Mouse (Mus musculus): Measurements from ENCODE around the gene Thumpd2.

Thumpd2 gene

DNA sequence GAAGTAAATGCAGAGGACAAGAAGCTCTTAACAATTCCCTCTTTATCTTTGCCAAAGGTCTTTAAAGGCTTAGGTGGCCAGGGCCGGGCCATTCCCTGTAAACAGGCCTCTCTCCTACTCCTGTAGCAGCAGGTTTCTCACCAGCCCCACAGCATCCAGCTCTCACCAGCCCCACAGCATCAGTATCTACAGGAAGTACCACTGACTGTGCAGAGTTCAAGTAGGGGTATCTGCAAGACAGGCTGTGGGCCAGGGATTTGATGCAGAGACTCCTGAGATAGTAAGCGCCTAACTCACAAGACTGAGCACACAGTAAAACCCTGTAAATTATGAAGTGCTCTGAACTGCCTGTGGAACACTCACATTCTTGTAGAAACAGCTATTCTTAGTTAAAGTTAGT is 31.9 kb downstream of the Thumpd2 start:
- in situ Hi-C loops (cut with MseI, MboI): no loop called here

- in situ Hi-C loops (cut with MseI, MboI): no loop called here
Measured at GRCm38 (mm10) chr17:81031830-81032442, 32.9 kb downstream of the Thumpd2 start.

DNA sequence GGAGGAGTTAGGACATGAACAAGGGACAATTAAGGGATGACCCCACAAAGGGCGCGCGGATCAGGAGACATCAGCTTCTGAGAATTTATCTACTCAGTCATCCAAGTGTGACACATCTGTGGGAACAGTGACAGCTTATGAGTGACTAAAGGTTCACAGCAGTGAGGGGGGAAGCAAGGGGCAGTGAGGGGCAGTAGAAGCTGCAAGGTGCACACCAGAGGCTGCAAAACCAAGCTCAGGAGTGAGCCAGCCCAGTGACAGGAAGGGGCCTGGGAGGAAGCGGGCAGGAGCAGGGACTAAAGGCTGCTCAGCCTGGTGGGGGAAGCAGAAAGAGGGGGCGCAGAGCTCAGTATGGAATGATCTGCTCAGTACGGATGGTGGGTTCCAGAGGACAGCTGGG is 37.6 kb downstream of the Thumpd2 start:
- in situ Hi-C loops (cut with MseI, MboI): no loop called here

DNA sequence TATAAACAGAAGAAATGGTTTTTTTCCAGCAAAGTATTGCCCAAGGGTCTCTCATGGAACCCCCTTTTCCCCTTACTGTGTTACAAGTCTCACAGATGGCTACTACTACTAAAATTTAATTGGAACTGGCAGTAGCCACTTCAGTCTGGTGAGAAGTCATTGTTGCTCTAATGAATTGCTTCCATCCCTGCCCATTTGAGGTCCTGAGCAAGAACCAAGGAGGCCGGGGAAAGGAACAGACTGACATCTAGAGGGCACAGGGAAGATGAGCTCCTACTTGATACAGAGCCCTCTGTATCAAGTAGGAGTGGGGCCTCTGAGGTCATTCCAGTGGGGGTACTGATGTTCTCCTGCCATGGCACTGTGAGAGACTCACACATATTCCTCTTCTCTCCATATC is 47.8 kb downstream of the Thumpd2 start:
- in situ Hi-C loops (cut with MseI, MboI): no loop called here

- in situ Hi-C loops (cut with MseI, MboI): no loop called here
Measured at GRCm38 (mm10) chr17:81015814-81016447, 49.0 kb downstream of the Thumpd2 start.

DNA sequence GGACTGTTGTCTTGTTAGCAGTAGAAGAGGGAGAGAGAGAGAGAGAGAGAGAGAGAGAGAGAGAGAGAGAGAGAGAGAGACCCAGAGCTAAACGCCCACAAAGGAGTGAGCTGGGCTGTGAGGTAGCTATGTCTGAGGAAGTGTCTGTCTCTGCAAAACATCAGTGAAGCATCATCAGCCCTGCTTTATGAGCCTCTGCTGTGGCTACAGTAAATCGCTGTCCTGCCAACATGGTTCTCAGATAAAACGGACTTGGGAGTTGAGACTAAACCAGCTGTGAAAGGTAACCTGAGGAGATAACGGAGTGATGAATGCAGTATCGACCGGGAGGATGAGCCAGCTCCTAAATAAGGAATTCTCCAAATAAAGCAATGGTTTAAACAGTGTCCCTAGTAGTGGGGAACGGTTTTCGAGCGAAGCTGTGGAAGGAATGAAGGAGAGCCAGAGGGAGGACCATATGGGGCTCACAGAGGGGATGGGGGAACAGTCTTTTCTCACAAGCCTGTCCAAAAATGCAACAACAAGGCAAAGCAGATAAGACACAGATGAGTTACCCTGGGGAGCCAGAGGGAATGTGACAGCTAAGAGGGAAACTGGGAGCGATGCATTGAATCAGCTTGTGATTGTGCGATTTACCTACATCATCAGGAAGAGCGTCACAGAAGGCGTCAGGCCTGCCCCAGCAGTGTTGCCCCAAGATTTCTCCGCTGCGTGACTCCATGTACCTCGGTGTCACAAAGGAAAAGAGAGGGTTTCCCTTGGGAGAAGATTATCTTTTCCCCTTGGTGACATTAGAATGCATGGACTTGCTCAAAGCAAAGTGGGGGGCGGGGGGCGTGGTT is 53.8 kb downstream of the Thumpd2 start:
- in situ Hi-C loops (cut with MseI, MboI): no loop called here

GRCm38 (mm10) chr17:81010199-81010598 is 54.7 kb downstream of the Thumpd2 start:
- in situ Hi-C loops (cut with MseI, MboI): no loop called here

- in situ Hi-C loops (cut with MseI, MboI): no loop called here
Measured at GRCm38 (mm10) chr17:81009112-81009511, 55.8 kb downstream of the Thumpd2 start.

DNA sequence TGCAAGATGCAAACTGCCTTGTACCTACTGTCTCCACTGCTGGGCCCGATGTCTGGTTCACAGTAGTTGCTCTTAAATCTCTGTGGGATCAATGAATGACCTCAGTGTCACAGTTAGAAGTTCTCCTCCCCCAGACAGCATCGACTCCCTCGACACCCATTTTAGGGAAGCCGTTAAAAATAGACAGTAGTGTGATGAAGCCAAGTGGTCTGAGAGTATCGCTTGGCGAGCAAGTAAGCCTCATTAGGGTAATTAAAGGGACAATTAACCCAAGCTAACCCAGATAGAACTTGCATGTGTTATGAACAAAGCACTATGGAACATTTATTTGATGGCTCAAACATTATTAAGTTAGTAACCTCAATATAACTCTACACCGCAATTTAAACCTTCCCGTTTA is 59.6 kb downstream of the Thumpd2 start:
- in situ Hi-C loops (cut with MseI, MboI): no loop called here

DNA sequence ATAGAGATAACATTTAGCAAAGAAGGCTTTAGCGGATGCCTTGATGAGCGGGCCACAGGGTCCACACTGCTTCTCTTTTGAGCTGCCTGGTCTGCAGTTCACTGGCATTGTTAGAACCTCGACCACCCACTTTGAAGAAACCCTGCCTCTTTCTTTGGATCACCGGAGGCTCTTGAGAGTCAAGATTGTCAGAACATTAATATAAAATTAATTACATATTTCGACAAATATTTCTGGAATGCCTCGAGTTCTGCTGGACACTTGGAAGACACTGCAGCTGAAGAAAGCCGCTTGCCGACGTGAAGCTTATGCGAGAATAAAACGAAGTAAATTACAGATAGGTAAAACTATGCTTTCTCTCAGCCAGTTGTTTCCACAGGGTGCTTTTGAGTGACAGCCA is 60.4 kb downstream of the Thumpd2 start:
- in situ Hi-C loops (cut with MseI, MboI): no loop called here

GRCm38 (mm10) chr17:81002130-81002529 is 62.8 kb downstream of the Thumpd2 start:
- in situ Hi-C loops (cut with MseI, MboI): no loop called here

GRCm38 (mm10) chr17:81001647-81002046 is 63.2 kb downstream of the Thumpd2 start:
- in situ Hi-C loops (cut with MseI, MboI): no loop called here

DNA sequence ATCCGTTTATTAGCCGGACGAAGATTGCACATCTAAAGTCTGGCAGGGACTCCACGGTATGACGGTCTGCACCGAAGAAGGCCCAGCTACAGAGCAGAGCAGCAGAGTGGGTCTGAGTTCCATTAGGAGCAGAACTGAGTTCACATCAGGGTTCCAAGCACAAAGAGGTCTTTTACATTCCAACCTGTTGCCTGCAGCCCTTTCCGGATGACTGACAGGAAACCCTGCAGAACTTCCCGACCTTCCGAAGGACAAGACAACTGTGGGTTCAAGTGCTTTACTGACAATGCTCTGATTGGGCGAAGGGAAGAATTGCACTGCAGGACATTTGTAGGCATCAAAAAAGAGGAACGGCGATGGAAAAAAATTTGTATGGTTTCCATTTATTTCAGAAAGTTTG is 63.9 kb downstream of the Thumpd2 start:
- in situ Hi-C loops (cut with MseI, MboI): no loop called here

- in situ Hi-C loops (cut with MseI, MboI): loop anchor here in 1 of 2 experiments (25.0 kb wide), 1 partner anchor 412 kb away; the partner anchor contains the start of gene Cdkl4
Measured at GRCm38 (mm10) chr17:80998958-80999357, 65.9 kb downstream of the Thumpd2 start.

DNA sequence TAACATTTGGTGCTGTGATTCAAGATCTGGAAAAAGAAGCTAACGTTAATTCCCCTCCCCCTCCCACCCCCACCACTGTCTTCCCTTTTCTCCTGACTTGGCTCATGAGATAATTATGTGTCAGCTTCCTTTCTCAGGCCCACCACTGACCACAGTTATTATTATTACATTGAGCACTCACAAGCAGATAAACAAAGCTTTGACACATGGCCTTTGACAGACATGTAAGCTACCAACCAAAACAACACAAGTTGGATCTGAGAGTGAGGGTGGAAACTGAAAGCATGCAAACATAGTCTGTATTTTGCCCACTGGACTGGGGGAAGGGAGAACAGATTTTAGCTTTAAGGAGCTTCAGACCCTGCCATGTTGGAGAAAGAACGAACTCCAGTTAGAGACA is 67.7 kb downstream of the Thumpd2 start:
- in situ Hi-C loops (cut with MseI, MboI): loop anchor here in 1 of 2 experiments (25.0 kb wide), 1 partner anchor 410 kb away; the partner anchor contains the start of gene Cdkl4

- in situ Hi-C loops (cut with MseI, MboI): loop anchor here in 1 of 2 experiments (25.0 kb wide), 1 partner anchor 404 kb away; the partner anchor contains the start of gene Cdkl4
Measured at GRCm38 (mm10) chr17:80991535-80992127, 73.3 kb downstream of the Thumpd2 start.

- in situ Hi-C loops (cut with MseI, MboI): loop anchor here in 1 of 2 experiments (25.0 kb wide), 1 partner anchor 396 kb away; the partner anchor contains the start of gene Cdkl4
Measured at GRCm38 (mm10) chr17:80982976-80983375, 81.9 kb downstream of the Thumpd2 start.

- in situ Hi-C loops (cut with MseI, MboI): loop anchor here in 1 of 2 experiments (25.0 kb wide), 1 partner anchor 395 kb away; the partner anchor contains the start of gene Cdkl4
Measured at GRCm38 (mm10) chr17:80982412-80982787, 82.5 kb downstream of the Thumpd2 start.

DNA sequence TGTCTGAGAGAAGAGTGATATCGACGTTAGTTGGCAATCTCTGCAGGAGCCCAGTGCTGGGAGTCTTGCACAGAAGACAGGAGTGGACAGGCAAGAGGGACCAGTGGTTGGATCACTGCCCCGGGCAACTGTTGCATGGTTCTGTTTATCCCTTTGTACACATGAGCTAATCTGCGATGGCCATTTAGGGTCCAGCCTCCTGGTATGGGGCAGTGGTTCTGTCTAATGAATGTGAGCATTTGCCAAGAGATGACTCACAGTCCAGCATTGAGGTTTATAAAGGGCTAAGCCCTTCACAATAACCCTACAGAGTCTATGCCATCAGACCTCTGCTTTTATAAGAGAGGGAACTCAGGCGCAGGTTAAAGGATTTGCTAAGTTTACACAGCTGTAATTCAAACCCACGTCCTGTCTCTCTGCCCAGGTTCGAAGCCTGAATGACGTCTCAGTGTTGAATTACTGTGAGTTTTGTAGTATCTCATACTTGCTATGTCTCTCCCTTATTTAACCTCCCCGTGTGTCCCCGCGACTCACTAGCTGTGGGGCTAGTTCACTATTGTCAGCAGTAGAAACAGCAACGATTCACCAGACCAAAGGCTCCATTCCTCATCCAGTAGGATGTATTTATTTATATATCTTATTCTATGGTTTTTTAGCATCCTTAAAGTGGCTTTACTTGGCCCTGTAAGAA is 83.0 kb downstream of the Thumpd2 start:
- in situ Hi-C loops (cut with MseI, MboI): loop anchor here in 1 of 2 experiments (25.0 kb wide), 1 partner anchor 395 kb away; the partner anchor contains the start of gene Cdkl4

- in situ Hi-C loops (cut with MseI, MboI): loop anchor here in 1 of 2 experiments (25.0 kb wide), 1 partner anchor 393 kb away; the partner anchor contains the start of gene Cdkl4
Measured at GRCm38 (mm10) chr17:80980096-80980495, 84.8 kb downstream of the Thumpd2 start.

- in situ Hi-C loops (cut with MseI, MboI): loop anchor here (10.0 to 25.0 kb wide), 2 partner anchors 372 to 390 kb away; partner anchors contain the start of gene Cdkl4 (in 1 of the 2)
Measured at GRCm38 (mm10) chr17:80977245-80977644, 87.6 kb downstream of the Thumpd2 start.

Data from mouse trophoblast stem cell (cell line).